Mouse (Mus musculus): Measurements from ENCODE around the gene Dlst. TPM values are rescaled to one million over a fixed set of nuclear protein-coding genes. Genes with fewer than 3 reads are reported as not detected.

Gene Dlst
- polyA plus RNA-seq, 1 experiment from 2014 or later, result 72.5 TPM

GRCm38 (mm10) chr12:85121806-85122459 is 11.3 kb downstream of the Dlst start:
- Histone ChIP-seq H3K36me3 (ENCODE audit: insufficient read depth, low read length) (peaks cover 52% of the 10 kb centered on the region), H3K9me3 (ENCODE audit: low read length) (no peaks in the 10 kb centered on the region), H3K4me1 (ENCODE audit: insufficient read depth, low read depth, low read length) (0 out of 2 replicates have a peak, but pooled peaks cover under 1% of the 10 kb centered on the region), H3K4me3 (ENCODE audit: low read depth, low read length) (no peak overlapping the region), H3K9ac (replicated peaks; ENCODE audit: low read depth) (no peak overlapping the region), H3K27me3 (replicated peaks; ENCODE audit: insufficient read depth, low read length) (no peaks in the 10 kb centered on the region), H3K4me2 (replicated peaks; ENCODE audit: low read depth, low read length) (no peak overlapping the region), H3K27ac (ENCODE audit: low read length) (no peak overlapping the region)
- ATAC-seq, result no peak
- DNase-seq (ENCODE audit: low spot score), result no peak
- TF ChIP-seq EP300 (IDR thresholded peaks at IDR 0.05) (no peak), CTCF (IDR thresholded peaks at IDR 0.05) (no peak)
- WGBS, result 88% methylated on average over 9 of the region's 9 CpGs

- no peaks in the 10 kb centered on the region for H3K9me3 ChIP-seq (ENCODE audit: low read length)
- no peak overlapping the region for H3K27ac ChIP-seq (ENCODE audit: low read length)
- H3K27me3 ChIP-seq (replicated peaks; ENCODE audit: insufficient read depth, low read length), result no peaks in the 10 kb centered on the region
- H3K4me2 ChIP-seq (replicated peaks; ENCODE audit: low read depth, low read length), result no peak overlapping the region
- peak; percentile 5 for DNase-seq (ENCODE audit: low spot score)
- no peak overlapping the region for H3K4me3 ChIP-seq (ENCODE audit: low read depth, low read length)
- no peaks in the 10 kb centered on the region for H3K4me1 ChIP-seq (ENCODE audit: insufficient read depth, low read depth, low read length)
- no peak for ATAC-seq
- no peak overlapping the region for H3K9ac ChIP-seq (replicated peaks; ENCODE audit: low read depth)
- H3K36me3 ChIP-seq (ENCODE audit: insufficient read depth, low read length), result peaks cover 62% of the 10 kb centered on the region
- TF ChIP-seq EP300 (IDR thresholded peaks at IDR 0.05) (no peak), CTCF (IDR thresholded peaks at IDR 0.05) (no peak)
- WGBS, result 92% methylated on average over 9 of the region's 9 CpGs
These were observed 12.5 kb downstream of the Dlst start for GRCm38 (mm10) chr12:85123108-85123530.

GRCm38 (mm10) chr12:85123645-85124044 is 13.0 kb downstream of the Dlst start:
- TF ChIP-seq EP300 (IDR thresholded peaks at IDR 0.05) (no peak), CTCF (IDR thresholded peaks at IDR 0.05) (no peak)
- ATAC-seq (no peak), DNase-seq (ENCODE audit: low spot score) (no peak)
- Histone ChIP-seq H3K9ac (replicated peaks; ENCODE audit: low read depth) (no peak overlapping the region), H3K27ac (ENCODE audit: low read length) (no peak overlapping the region), H3K4me3 (ENCODE audit: low read depth, low read length) (no peak overlapping the region), H3K36me3 (ENCODE audit: insufficient read depth, low read length) (peaks cover 62% of the 10 kb centered on the region), H3K9me3 (ENCODE audit: low read length) (no peaks in the 10 kb centered on the region), H3K27me3 (replicated peaks; ENCODE audit: insufficient read depth, low read length) (no peaks in the 10 kb centered on the region), H3K4me1 (ENCODE audit: insufficient read depth, low read depth, low read length) (no peaks in the 10 kb centered on the region), H3K4me2 (replicated peaks; ENCODE audit: low read depth, low read length) (no peak overlapping the region)
- WGBS, result 91% methylated on average over 11 of the region's 11 CpGs

- no peaks in the 10 kb centered on the region for H3K9me3 ChIP-seq (ENCODE audit: low read length)
- no peak for TF ChIP-seq CTCF (IDR thresholded peaks at IDR 0.05)
- no peak for TF ChIP-seq EP300 (IDR thresholded peaks at IDR 0.05)
- ATAC-seq (no peak), DNase-seq (ENCODE audit: low spot score) (no peak)
- WGBS, result 95% methylated on average over 5 of the region's 5 CpGs
- H3K9ac ChIP-seq (replicated peaks; ENCODE audit: low read depth), result no peak overlapping the region
- no peak overlapping the region for H3K27ac ChIP-seq (ENCODE audit: low read length)
- H3K27me3 ChIP-seq (replicated peaks; ENCODE audit: insufficient read depth, low read length), result no peaks in the 10 kb centered on the region
- peaks cover 61% of the 10 kb centered on the region for H3K36me3 ChIP-seq (ENCODE audit: insufficient read depth, low read length)
- no peak overlapping the region for H3K4me2 ChIP-seq (replicated peaks; ENCODE audit: low read depth, low read length)
- no peaks in the 10 kb centered on the region for H3K4me1 ChIP-seq (ENCODE audit: insufficient read depth, low read depth, low read length)
- no peak overlapping the region for H3K4me3 ChIP-seq (ENCODE audit: low read depth, low read length)
These were observed 14.1 kb downstream of the Dlst start for GRCm38 (mm10) chr12:85124751-85125150.

- Histone ChIP-seq H3K9ac (replicated peaks; ENCODE audit: low read depth) (no peak overlapping the region), H3K27ac (ENCODE audit: low read length) (no peak overlapping the region), H3K4me3 (ENCODE audit: low read depth, low read length) (no peak overlapping the region), H3K9me3 (ENCODE audit: low read length) (no peaks in the 10 kb centered on the region), H3K4me1 (ENCODE audit: insufficient read depth, low read depth, low read length) (no peaks in the 10 kb centered on the region), H3K36me3 (ENCODE audit: insufficient read depth, low read length) (peaks cover 68% of the 10 kb centered on the region), H3K27me3 (replicated peaks; ENCODE audit: insufficient read depth, low read length) (no peaks in the 10 kb centered on the region), H3K4me2 (replicated peaks; ENCODE audit: low read depth, low read length) (no peak overlapping the region)
- TF ChIP-seq CTCF (IDR thresholded peaks at IDR 0.05), result no peak
- no peak for TF ChIP-seq EP300 (IDR thresholded peaks at IDR 0.05)
- 85% methylated on average over 8 of the region's 8 CpGs for WGBS
- no peak for DNase-seq (ENCODE audit: low spot score)
- no peak for ATAC-seq
These were observed 16.5 kb downstream of the Dlst start for GRCm38 (mm10) chr12:85126986-85127603.

GRCm38 (mm10) chr12:85129426-85129978 is 18.9 kb downstream of the Dlst start:
- peaks cover 68% of the 10 kb centered on the region for H3K36me3 ChIP-seq (ENCODE audit: insufficient read depth, low read length)
- 85% methylated on average over 9 of the region's 9 CpGs for WGBS
- TF ChIP-seq EP300 (IDR thresholded peaks at IDR 0.05) (no peak), CTCF (IDR thresholded peaks at IDR 0.05) (no peak)

More at GRCm38 (mm10) chr12:85129426-85129978, 18.9 kb downstream of the Dlst start:
- no peaks in the 10 kb centered on the region for H3K4me1 ChIP-seq (ENCODE audit: insufficient read depth, low read depth, low read length)
- H3K27ac ChIP-seq (ENCODE audit: low read length), result no peak overlapping the region
- H3K9ac ChIP-seq (replicated peaks; ENCODE audit: low read depth), result no peak overlapping the region
- H3K9me3 ChIP-seq (ENCODE audit: low read length), result no peaks in the 10 kb centered on the region
- DNase-seq (ENCODE audit: low spot score) (peak; percentile 37), ATAC-seq (no peak)
- H3K4me3 ChIP-seq (ENCODE audit: low read depth, low read length), result no peak overlapping the region
- no peaks in the 10 kb centered on the region for H3K27me3 ChIP-seq (replicated peaks; ENCODE audit: insufficient read depth, low read length)
- no peak overlapping the region for H3K4me2 ChIP-seq (replicated peaks; ENCODE audit: low read depth, low read length)

Measured in lung, postnatal 0 days (tissue).